Mouse (Mus musculus) colon, adult 2 months (tissue): ENCODE results near the gene Usp19. TPM values are rescaled to one million over a fixed set of nuclear protein-coding genes. Genes with fewer than 3 reads are reported as not detected.

Experiments
- polyA plus RNA-seq: library from polyadenylated mRNA; depleted of rRNA; stranded (reverse); fragments of >200 nt; gene quantifications from 2 replicates; pipeline ENCODE4 v1.2.3, GENCODE M21; 2012; rRNA removed

The Usp19 gene
- polyA plus RNA-seq = 128 and 131 TPM in 2 replicates

GRCm38 (mm10) chr9:108490559-108491285, at the start of gene Usp19:
TSS of gene Usp19 (plus strand) at chr9:108490602.

GRCm38 (mm10) chr9:108460319-108461178, 29.9 kb upstream of the Usp19 start, which contains the start of gene Ccdc71:
TSS of gene Ccdc71 (plus strand) at chr9:108460527.

GRCm38 (mm10) chr9:108461181-108461631, 29.2 kb upstream of the Usp19 start, which contains the start of gene Klhdc8b:
TSS of gene Klhdc8b (minus strand) at chr9:108461581.

GRCm38 (mm10) chr9:108479721-108480351, 10.6 kb upstream of the Usp19 start, which contains the start of gene Lamb2:
TSS of gene Lamb2 (plus strand) at chr9:108479736.

DNA sequence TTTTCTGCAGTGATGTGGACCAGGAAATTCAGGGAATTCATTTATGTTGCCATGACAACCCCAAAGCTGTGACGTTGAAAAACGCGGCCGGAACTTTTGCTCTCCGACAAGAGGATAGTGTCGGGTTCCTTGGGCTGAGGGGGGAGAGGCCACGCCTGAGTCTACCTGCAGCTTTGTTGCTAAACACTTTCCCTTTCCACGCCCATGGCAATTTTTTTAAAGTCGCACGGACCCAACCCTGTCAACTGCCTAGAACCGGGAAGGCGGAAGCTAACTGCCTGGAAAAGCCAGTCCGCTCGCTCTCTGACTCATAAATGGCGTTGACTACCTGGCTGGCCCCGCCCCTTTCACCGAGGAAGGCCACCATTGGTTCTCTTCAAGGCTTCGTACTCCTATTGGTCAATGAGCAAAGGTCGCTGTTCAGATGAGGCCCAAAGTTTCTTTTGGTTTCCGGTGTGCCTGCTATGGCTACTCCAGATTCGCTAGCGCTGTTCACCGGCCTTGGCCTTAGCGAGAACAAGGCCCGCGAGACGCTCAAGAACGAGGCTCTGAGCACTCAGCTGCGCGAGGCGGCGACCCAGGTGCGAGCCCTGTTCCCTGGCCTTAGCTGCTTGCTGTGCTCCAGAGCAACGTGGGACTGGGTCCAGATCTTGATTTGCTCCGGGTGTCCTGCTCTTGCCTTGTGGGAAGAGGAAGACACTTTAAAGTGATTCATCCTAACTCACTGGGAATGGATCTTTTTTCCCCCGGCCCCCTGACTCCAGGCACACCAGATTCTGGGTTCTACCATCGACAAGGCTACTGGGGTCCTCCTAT, 17.4 kb downstream of the Usp19 start, which contains the start of gene Qars:
Qars (plus strand) TSS at position 88 of the 816 bp plus-strand sequence.

DNA sequence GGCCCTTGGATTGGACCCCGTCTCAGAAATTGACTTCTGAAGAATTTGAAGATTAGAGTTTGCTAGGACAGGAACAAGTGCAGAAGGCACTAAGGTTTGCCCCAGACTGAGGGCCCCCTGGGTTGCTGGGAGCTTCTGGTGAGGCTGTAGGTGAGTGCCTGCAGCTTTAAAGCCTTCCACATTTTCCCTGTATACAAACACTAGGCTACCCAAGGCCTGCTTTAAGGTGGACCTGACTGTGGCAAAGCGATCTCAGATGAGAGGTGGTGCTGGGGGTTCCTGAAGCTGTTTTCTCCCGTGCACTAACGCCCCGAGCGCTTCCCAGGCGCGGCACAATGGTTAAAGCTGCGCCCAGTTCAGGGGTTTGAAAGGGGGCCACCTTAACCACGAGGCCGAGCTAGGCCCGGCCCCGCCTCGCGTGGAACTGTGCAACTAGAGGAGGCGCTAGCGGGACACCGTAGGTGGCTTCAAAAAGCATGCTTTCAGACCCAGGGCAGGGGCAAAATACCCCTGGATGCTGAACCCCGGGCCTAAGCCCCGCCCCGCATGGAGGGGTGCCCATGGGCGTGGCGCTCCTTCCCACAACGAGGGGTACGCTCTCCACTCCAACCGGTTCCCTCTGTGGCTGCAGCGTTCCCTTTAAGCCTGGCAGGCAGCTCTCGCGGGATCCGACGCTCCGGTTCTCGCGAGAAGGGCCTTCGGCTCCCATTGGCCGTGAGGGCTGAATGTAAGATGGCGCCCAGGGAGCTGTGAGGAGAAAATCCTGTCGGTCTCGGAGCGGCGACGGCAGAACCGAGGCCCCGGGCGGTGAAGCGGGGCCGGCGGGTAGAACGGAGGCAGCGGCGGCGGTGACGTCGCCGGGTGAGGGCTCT, 26.2 kb downstream of the Usp19 start, which contains the start of gene Qrich1:
Qrich1 (plus strand) TSS at position 427 of the 872 bp plus-strand sequence.

Other genes starting within 250 kb of the Usp19 start
- gene Dag1, start 226.6 kb upstream of the Usp19 start, polyA plus RNA-seq = 69.1 and 74.7 TPM in 2 replicates
- 10.7 and 12.1 TPM in 2 replicates for gene Nicn1, start 200.2 kb upstream of the Usp19 start, polyA plus RNA-seq
- 8.7 and 10.3 TPM in 2 replicates for gene Amt, start 193.7 kb upstream of the Usp19 start, polyA plus RNA-seq
- gene Rhoa, start 184.5 kb upstream of the Usp19 start, polyA plus RNA-seq = 90.9 and 92.1 TPM in 2 replicates
- 44.9 and 50.3 TPM in 2 replicates for gene Tcta, start 184.4 kb upstream of the Usp19 start, polyA plus RNA-seq
- 1,237 and 1,448 TPM in 2 replicates for gene Gpx1, start 151.7 kb upstream of the Usp19 start, polyA plus RNA-seq
- 57.9 and 63.9 TPM in 2 replicates for gene Usp4, start 142.7 kb upstream of the Usp19 start, polyA plus RNA-seq
- gene 1700102P08Rik, start 97.8 kb upstream of the Usp19 start, polyA plus RNA-seq = 1.2 TPM in 1 of 2 replicates, not detected in the other
- gene Ccdc36, start 62.1 kb upstream of the Usp19 start, polyA plus RNA-seq = not detected in 2 replicates
- not detected in 2 replicates for gene BC048562, start 54.1 kb upstream of the Usp19 start, polyA plus RNA-seq
- gene Ccdc71, start 30.1 kb upstream of the Usp19 start, polyA plus RNA-seq = 25.7 and 26.6 TPM in 2 replicates
- 42.4 and 45.5 TPM in 2 replicates for gene Klhdc8b, start 29.0 kb upstream of the Usp19 start, polyA plus RNA-seq
- gene Lamb2, start 10.9 kb upstream of the Usp19 start, polyA plus RNA-seq = 70.8 and 77.4 TPM in 2 replicates
- 237 and 356 TPM in 2 replicates for gene Qars, start 17.1 kb downstream of the Usp19 start, polyA plus RNA-seq
- 80.5 and 83.8 TPM in 2 replicates for gene Qrich1, start 26.2 kb downstream of the Usp19 start, polyA plus RNA-seq
- 99.2 and 118 TPM in 2 replicates for gene Impdh2, start 69.7 kb downstream of the Usp19 start, polyA plus RNA-seq
- 39.9 and 44.5 TPM in 2 replicates for gene Ndufaf3, start 76.8 kb downstream of the Usp19 start, polyA plus RNA-seq
- gene Dalrd3, start 79.3 kb downstream of the Usp19 start, polyA plus RNA-seq = 198 and 245 TPM in 2 replicates
- gene Wdr6, start 88.1 kb downstream of the Usp19 start, polyA plus RNA-seq = 26.5 and 30.8 TPM in 2 replicates
- 8.7 and 8.9 TPM in 2 replicates for gene P4htm, start 107.1 kb downstream of the Usp19 start, polyA plus RNA-seq
- gene Arih2, start 158.8 kb downstream of the Usp19 start, polyA plus RNA-seq = 33.5 and 39.2 TPM in 2 replicates
- gene Slc25a20, start 171.5 kb downstream of the Usp19 start, polyA plus RNA-seq = 67.7 and 75.1 TPM in 2 replicates
- 35.1 and 38.9 TPM in 2 replicates for gene Prkar2a, start 198.7 kb downstream of the Usp19 start, polyA plus RNA-seq